Mouse (Mus musculus): ENCODE measurements at regions not wholly inside any gene's neighbourhood (a gene's known extent, or its start where the extent isn't known, plus 50 kb on each side); places are given as distances from the start of the nearest gene placed in this dataset.

DNA sequence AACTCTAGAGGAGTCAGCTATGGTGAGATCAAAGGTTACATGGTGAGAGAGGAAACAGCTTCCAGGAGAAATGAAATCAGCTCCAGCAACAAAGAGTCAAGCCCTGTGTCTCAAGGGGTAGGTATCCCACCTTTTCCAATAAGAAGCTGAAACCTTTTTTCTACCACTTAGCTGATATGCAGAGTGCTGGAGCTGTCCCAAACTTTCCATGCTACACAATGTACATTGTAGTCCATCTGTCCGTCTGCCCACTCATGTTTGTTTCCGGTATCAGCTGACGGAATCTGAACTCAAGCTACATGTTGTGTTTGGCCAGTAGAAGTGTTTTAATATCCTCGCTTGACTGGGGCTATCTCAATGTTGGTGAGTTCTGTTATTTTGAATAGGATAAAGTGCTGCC, 83.6 kb upstream of the Ngf start:
- no peak for DNase-seq (ENCODE audit: low read depth)

DNA sequence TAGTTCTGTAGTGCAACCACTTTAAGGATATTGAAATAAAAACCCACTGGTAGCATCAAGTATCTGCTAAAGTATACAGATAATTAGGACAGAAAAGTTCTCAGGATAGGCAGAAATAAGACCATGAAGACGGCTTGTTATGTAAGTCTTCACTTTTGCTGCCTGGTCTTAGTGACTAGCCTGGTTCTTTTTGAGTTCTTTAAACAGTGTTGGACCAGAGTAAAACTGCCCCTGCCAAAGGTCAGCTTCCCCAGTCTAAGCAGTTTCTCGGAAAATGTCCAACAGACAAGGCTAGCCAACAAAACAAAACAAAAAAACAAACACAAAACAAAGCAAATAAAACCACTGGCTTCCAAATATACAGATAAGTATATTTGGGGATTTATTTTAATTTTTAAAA, 85.1 kb upstream of the Ngf start:
- DNase-seq (ENCODE audit: low read depth) = no peak

DNA sequence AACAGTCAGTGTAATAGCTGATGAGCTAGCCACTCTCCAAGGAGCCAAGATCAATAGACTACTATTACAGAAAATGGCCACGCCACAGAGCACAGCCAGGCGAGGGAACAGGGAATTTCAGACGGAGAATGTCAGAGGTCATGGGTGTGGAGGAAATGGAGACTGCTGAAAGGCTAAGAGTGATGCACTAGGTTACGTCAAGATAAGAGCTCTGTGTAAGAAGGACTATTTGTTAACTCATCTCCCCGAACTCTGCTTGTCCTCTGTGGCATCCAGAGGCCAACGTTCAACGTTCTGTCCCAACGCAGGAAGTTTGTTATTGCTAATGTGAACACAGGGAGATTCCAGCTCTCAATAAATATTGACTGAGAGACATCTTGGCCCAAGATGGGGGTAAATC, 86.0 kb upstream of the Ngf start:
- no peak for DNase-seq (ENCODE audit: low read depth)

DNA sequence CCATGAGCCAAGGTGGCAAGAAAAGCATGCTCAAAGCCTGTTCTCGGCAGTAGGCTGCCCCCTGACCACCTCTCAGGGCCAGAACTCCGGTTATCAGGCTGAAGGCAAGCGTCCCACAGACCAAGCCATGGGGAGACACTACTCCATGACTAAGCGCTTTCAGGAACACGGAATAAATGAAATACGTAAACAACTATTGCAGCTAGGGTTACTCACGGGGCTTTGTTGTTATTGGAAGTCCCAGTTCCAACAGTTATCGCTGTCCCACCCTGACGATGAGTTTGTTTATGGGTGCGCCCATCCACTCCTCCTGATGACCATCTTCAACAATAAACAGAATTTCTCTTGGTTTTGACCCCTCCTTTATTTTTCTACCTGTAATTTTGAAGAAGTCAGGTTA, 88.0 kb upstream of the Ngf start:
- no peak for DNase-seq (ENCODE audit: low read depth)

DNA sequence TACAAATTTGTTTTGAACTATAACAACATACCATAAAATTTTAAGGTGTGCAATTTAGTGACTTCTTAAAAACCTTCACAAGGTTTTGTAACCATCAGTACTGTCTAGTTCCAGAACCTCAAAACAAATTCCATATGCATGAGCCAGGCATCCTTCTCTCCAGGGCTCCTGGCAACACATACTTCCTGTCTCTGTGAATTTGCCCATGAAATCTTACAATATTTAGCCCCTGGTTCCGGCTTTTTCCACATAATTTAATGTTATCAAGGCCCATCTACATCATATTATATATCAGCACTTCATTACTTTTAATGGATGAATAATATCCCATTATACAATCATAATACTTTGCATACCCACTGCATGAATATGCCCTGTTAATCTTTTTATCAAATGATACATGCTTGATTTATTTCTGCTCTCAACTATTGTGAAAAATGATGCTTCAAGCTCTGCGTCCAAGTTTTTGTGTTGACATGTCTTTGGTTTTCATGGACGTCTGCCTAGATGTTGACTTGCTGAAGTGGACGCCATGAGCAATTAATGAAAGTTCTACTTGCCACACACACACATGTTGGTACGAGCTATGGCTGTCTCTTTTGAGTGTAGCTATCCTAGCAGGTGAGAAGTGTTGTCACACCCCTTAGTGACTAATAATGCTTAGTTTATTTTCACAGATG, 95.2 kb upstream of the Ngf start:
- no peak for DNase-seq (ENCODE audit: low read depth)

DNA sequence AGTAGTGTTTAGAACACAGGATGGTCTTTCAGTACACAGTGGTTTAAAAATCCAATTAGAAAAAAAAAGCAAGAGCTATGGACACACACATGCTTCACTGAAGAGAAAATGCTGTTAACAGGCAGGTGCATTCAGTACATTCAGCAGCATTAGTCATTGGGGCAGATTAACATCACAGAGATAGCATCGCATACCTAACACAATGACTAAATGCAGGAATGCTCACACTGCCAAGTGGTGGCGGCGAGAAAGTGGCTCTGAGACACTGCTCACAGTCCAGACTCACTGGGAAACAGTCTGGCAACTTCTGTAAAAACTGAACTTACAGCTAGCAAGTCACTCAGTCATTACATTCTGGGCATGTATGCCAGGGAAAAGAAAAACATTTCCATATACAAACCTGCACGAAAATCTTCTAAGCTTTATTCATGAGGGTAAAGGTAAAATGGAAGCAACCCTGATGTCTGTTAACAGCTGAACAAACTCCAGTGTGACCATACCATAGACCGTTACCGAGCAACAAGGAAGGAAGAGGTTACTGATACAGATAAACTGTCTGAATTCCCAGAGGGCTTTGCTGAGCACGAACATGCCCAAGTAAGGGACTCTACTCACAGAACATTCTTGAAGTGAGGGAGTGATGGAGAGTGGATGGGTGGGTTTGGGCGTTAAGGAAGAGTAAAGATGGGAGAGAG, 97.4 kb upstream of the Ngf start:
- no peak for DNase-seq (ENCODE audit: low read depth)

DNA sequence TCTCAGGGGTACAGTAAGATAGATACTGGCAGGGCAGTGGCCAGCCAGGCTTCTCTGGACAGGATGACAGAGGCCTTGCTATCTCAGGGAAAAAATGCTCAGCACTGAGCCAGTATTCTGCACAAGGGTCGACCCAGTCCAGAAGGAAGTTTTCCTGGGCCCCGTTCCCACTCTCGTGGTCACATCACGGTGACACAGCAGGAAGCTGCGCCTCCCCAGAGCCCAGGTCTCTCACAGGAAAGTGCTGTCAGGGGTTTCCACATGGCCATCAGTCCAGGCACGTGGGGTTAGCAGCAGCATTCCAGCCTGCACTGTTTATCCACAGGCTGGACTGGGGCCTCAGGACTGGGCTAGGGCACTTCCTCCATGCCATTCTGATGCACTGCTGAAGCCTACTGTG, 103.5 kb upstream of the Ngf start:
- no peak for DNase-seq (ENCODE audit: low read depth)

DNA sequence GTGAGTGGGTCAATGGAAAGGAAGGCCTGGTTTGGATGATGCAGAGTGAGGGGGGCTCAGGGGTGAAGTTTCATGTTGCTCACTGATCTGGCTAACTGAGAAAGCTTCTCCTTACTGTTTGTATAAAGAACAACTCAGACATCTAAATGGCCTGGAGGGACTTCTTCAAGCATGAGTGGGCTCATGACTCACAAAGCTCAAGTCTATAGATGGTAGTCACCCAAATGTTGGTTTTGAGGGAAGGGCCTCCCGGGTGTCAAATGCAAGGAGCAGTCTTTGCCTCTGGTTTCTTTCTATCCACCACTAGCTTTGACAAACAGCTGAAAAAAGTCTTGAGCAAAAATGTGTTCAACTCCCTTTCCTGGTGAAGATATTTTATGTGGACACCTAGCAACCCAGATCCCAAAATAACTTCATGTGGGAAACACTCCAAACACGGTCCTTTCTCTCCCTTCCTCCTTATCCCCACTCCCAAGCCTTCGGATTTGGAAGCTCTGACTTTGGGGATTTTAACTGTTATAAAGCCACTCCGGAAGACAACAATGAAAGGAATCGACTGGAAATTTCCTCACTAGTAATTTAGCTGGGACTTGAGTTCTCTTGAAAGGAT, 105.3 kb upstream of the Ngf start:
- no peak for DNase-seq (ENCODE audit: low read depth)

DNA sequence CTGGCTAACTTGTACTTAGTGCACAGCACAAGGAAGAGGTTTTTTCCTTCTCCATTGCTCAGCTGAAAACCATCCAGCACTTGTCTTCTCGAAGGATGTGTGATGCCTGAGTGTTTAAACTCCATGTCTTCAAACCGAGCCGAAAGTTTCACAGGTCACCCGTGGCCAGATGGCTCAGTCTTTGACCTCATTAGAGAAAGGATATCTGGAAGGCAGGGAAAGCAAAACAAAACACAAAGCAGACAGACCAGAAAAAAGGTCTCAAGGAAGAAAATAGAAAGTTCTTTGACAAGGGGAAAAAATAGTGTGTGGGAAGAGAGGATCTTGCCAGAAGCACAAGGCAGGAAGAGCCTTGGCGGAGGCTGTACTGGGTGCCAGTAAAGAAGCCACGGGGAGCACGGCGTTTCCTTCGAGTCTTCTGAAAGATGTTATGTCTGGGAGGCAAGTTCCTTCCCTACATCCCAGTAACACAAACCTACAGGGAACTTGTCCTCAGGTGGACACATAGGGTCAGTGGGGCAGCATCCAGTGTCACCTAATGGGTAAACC, 108.9 kb upstream of the Ngf start:
- no peak for DNase-seq (ENCODE audit: low read depth)

DNA sequence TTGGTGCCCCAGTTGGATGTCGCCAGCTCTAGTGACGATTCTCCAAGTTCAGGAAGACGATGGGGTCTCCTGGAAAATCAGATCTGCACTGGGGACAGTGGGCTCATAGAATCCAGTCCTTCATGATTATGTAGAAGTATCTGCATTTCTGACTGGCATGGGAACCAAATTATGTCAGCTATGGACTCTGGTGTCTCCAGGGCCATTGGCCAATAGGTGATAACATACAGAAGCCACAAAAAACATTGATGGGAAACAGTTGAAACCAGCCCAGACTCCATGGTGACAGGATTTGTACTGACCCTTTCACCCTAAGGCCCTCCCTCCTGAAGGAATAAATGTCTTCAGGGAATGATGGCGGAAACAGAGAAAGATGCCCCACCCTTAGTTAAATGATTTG, 110.9 kb upstream of the Ngf start:
- DNase-seq (ENCODE audit: low read depth) = no peak

DNA sequence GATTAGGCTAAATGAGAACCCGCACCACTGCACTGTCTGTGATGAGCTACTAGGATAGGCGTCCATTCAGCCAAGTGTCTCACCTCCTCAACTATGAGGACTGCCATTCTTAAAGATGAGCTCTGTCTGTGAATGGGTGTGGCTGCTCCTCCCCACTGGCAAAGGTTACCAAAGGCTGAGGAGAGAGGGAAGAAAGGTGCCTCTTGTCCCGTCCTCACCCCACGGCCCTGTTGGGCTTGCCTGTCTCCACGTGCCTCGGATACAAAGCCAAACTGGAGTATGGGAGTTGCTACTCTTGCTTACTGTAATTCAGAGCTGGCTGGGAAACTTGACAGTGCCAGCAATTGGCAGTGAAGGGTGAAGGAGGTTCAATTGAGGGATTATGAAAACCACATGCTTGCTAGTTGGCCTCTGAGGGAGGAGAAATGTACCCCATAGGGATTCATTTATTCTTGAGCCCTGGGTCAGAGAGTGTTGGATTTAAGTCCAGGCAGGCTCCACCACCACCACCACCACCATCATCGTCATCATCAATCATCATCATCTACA, 112.6 kb upstream of the Ngf start:
- no peak for DNase-seq (ENCODE audit: low read depth)

DNA sequence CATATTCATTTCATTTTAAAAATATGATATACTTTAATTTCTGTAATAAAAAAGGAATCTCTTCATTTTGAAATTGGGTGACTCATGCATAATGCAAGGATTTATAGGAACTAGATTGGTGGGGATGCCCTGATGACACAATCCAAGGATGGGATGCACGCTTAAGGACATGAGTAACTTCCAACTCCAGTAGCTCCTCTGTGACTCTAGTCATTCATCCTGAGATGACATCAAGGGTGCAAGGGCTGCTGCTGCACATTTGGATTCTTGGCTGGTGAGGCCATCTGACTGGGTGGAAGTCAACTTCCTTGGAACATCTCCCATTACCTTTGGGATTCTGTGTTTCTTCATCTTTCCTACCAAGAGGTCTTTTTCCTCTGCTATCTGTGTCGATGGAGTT, 114.4 kb upstream of the Ngf start:
- DNase-seq (ENCODE audit: low read depth) = no peak

DNA sequence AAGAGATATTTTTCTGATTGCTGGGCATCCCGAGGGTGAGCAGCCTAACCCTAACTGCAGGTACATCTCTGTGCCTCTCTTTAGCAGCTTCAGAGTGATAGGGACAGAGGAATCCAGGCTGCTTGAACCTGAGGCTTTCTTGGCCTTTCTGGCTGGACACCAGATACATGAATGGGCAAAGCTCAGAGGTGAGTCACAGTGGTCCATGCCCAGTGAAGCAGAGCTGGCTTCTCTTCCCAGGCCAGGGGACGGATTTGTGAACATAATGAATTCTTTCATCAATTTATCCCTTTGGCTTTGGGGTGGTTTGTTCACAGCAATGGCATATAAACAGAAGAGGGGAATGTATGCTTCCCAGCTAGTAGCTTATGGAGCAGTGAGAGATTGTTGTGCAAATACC, 114.9 kb upstream of the Ngf start:
- DNase-seq (ENCODE audit: low read depth) = no peak

DNA sequence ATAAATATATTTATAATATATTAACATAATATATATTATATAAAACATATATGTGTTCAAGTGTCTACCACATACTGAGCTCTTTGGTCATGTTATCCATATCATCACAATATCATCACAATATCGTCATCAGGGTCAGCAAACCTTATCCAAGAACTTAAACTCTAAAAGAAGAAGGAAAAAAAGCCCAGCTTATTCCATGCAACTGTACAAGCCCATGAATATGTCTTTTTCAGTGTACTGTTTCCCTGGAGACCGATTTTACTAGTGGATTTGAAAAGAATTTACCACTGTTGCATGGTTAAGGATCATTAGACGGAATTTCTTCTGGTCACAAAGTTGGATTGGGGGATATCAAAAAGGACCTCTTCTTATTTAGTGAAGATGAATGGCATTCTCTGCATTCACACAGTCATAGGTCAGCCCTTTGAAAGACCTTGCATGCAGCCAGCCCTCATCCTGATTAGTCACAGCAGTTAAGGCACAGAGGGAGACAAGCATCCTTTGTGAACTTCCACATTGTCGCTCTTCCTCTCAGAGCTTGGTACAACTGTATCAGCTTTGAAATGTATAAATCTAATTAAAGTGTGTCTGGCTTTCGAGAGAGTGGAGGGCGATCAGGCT, 116.3 kb upstream of the Ngf start:
- DNase-seq (ENCODE audit: low read depth) = no peak

DNA sequence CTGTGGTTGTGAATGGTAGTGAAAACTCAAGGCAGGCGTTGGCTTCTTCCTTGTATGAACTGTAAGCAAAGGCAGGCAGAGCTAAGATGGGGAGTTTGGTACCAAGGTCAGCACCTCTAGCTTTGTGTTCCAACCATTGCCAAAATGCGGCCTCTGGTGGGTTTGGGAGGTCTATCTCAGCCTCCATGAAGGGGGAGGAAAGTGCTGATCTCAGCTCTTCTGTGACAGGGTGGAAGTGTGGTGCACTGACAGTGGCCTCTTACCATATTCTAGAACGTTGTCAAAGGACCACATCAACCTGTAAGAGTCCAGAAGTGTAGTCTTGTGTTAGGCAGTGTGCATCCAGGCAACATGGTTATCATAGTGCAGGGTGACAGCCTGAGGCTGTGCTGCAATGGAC, 123.6 kb upstream of the Ngf start:
- no peak for DNase-seq (ENCODE audit: low read depth)

DNA sequence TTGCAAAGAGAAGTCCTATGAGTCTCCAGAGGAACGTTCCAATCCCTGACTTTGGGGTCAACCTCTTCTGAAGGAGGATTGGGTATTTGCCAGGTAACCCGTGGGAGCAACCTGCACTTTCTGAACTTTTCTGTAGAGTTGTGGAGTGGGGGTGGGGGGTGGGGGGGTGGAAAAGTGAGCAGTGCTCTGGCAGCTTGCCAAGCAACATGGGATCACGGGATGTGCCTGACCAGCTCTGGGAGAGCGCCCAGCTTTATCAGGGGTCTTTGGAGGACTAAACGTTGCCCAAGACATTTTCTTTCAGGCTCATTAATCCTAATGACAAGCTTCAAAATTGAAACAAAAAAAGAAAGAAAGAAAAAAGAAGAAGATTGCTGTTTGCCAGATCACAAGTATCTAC, 124.4 kb upstream of the Ngf start:
- no peak for DNase-seq (ENCODE audit: low read depth)

DNA sequence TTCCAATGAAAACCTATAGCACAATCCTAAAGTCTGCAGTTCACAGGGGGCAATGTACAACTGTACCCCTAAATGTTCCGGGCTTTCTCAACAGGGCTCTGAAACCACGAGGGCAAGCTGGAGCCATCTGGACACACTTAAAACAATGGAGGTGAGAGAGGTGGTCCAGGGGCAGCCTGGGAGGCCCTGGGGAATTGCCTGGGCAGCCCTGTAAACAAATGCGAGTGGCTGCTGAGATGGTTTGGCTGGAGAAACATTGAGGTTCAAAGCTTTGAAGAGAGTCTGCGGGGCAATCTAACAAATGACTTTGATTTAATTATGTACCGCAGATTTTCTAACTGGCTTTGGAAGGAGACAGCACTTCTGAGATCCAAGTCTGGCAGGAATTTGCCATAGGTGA, 129.0 kb upstream of the Ngf start:
- no peak for DNase-seq (ENCODE audit: low read depth)

DNA sequence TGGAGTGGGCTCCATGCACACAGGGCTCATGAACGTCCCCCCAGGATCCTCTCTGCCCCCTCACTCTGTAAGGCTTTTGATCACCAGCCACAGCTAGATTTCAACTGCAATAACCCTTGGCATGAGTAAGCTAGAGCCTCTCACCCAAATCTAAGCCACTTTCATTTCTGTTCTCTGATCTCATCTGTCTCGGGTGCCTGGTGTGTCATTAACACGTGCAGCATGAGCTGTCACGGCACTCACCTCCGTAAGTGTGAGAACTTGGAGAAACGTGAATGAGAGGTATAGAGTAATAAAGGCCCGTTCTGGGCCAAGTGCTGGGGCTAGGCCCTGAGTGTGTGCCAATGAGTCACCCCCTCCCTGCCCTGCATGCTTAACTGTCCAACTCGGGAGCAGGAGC, 131.8 kb upstream of the Ngf start:
- no peak for DNase-seq (ENCODE audit: low read depth)

DNA sequence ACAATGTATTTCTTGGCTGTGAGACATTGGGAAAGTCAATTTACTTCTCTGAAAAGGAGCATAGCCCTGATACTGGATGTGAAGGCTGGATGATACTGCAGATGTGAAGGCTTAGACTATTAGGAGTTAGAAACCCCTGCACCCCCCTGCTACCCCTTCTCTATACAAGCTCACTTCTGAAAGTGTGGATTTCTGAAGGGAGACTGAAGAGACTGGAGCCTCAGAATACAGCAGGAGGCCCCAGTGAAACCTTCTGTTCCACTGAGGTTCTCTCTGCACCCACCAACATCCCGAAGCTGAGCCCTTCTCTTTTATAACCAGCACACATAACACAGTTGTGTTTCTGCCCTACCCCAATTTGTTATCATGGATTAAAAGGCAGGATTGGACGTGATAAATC, 131.7 kb upstream of the Vangl1 start:
- DNase-seq (ENCODE audit: low read depth) = no peak

DNA sequence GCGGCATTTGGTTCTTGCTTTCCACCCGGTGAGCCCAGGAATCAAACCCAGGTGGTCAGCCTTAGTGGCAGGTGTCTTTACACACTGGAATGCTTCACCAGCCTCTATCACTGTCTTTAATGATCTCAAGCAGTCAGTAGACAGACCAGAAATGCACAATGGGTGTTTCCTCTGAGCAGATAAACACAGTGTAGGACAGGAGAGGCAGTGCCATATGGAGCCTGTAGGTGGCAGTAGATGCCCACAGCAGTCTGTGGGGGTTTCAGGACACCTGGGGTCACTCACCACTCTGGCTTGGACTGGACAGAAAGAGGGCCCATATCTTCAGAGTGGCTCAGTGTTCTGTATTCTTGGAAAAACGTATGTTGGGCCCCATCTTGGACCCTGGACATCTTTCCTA, 130.7 kb upstream of the Vangl1 start:
- peak; percentile 8 for DNase-seq (ENCODE audit: low read depth)

DNA sequence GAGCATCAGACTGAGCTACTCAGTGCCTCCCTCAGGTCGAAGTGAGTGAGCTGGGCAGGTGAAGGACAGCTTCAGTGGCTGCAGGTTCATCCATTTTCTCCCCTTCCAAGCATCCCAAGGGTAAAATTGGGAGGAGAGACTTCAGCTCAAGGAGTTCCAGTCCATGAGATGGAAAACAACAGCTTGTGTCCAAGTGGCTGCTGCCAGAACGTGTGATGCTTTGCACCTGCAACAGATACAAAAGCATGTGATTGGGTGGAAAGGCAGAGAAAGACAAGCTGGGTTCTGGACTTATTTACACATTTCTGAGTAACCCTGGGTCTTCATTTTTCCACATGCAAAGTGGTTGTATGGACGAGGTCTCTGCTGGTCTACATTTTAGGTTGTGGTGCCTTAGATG, 127.7 kb upstream of the Vangl1 start:
- no peak for DNase-seq (ENCODE audit: low read depth)

DNA sequence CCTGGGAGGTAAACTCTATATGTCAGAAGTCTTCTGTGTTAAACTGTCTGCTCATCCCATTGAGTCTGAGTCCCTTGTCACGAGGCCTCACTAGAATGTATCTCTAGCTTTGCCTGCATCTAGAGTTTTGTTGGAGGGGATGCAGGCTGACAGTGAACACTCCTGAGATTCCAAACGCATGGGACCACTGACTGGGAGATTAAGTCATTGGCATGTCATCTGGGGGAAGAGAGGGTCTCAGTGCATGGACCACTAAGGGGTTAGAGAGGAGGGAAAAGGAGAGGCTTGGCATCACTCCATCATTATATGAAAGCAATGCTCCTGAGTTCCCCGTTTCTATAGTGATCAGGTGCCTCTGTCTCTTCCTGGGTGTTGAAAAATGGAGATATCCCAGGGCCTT, 114.8 kb upstream of the Vangl1 start:
- DNase-seq (ENCODE audit: low read depth) = no peak

DNA sequence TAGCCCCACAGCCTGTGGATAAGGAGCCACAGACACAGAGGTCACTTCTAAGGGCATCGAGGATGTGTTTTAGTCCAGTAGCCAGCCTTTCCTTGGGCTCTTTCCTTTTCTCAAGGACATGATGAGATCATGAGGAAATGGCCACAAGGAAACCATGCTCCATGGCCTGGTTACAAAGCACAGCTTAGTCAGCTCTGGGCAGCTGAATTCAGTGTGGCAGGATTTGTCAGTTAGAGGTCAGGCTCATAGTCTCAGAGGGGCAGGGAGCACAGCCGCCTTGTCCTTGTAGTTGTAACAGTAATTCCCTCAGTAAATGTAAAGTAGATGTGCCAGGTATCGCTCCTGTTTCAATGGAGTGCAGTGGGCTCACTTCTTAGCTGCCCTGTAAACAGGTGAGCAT, 111.7 kb upstream of the Vangl1 start:
- DNase-seq (ENCODE audit: low read depth) = no peak
